7 mouse cellular contexts compared by ENCODE assay signal in the genomic region with DNA sequence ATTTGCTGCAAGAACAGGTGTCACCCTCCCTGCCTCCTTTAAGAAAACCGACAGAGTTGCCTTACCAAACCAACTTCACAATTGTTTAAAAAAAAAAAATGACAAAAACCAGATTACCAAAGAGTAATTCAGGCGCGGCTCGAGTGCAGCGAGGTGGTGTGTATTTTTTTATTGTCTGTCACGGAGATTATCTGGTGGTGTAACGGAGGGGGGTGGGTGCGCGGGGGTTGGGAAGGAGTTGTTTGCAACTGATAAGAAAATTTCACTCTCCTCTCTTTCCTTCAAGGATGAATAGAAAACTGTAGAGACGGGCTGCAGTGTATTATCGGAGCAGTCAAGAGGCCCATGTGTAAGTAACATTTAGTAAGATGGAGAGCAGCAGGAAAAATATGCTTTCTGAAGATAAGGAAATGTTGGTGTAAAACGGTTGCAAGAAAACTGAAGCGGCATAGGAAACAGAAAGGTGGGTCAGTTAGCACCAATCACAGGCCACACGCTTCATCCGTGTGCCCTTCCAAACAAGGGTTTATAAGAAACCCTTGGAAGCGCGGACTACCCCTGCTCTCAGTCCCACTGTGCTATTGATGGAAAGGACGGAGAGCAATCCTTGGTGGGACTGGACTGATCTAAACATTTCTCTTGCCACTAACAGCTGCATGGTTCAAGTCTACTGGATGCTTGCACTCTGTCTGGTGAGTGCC. TPM values are rescaled to one million over a fixed set of nuclear protein-coding genes. Genes with fewer than 3 reads are reported as not detected.
DNase-seq lines count a peak whose midpoint lies in the region; ATAC-seq lines count a peak whose summit lies in the region.

No protein-coding gene starts in this region.

- no peaks in the 10 kb centered on the region for H3K9me3 ChIP-seq in lung, embryonic 16.5 days (ENCODE audit: control insufficient read depth, low read length)
- H3K9me3 ChIP-seq in forebrain, embryonic 13.5 days (replicated peaks), result no peaks in the 10 kb centered on the region
- H3K9me3 ChIP-seq in liver, embryonic 13.5 days (replicated peaks), result no peaks in the 10 kb centered on the region
- no peaks in the 10 kb centered on the region for H3K9me3 ChIP-seq in stomach, embryonic 16.5 days (replicated peaks; ENCODE audit: control insufficient read depth, low read length)

- peaks cover 4% of the 10 kb centered on the region for H3K4me1 ChIP-seq in lung, embryonic 16.5 days (replicated peaks; ENCODE audit: control insufficient read depth, insufficient read depth, low read length)
- H3K4me1 ChIP-seq in forebrain, embryonic 13.5 days, result peaks cover 7% of the 10 kb centered on the region
- peaks cover 44% of the 10 kb centered on the region for H3K4me1 ChIP-seq in liver, embryonic 13.5 days (replicated peaks)
- peaks cover 5% of the 10 kb centered on the region; the same call in 1 of the 2 replicates for H3K4me1 ChIP-seq in stomach, embryonic 16.5 days (ENCODE audit: control insufficient read depth, insufficient read depth, low read length)

- ATAC-seq in lung, embryonic 16.5 days (ENCODE audit: low read depth), result no peak
- ATAC-seq in forebrain, embryonic 13.5 days, result no peak
- peak; percentile 94 for ATAC-seq in liver, embryonic 13.5 days (ENCODE audit: low read depth)
- peak; percentile 61 for ATAC-seq in stomach, embryonic 16.5 days (ENCODE audit: insufficient read depth, low FRiP score)

- H3K36me3 ChIP-seq in lung, embryonic 16.5 days (ENCODE audit: control insufficient read depth, insufficient read depth, low read length), result no peaks in the 10 kb centered on the region
- H3K36me3 ChIP-seq in forebrain, embryonic 13.5 days (ENCODE audit: poor library complexity, severe bottlenecking), result no peaks in the 10 kb centered on the region
- no peaks in the 10 kb centered on the region for H3K36me3 ChIP-seq in liver, embryonic 13.5 days
- H3K36me3 ChIP-seq in stomach, embryonic 16.5 days (ENCODE audit: control insufficient read depth, insufficient read depth, low read length), result no peaks in the 10 kb centered on the region

- peak overlapping the region; percentile 20 for H3K4me3 ChIP-seq in lung, embryonic 16.5 days (ENCODE audit: low read length)
- H3K4me3 ChIP-seq in forebrain, embryonic 13.5 days, result no peak overlapping the region
- peak overlapping the region; percentile 64 for H3K4me3 ChIP-seq in liver, embryonic 13.5 days (replicated peaks)
- H3K4me3 ChIP-seq in stomach, embryonic 16.5 days (replicated peaks; ENCODE audit: low read length), result peak overlapping the region; percentile 13; the same call in 1 of the 2 replicates

- H3K9ac ChIP-seq in lung, embryonic 16.5 days (ENCODE audit: low read length), result no peak overlapping the region
- no peak overlapping the region for H3K9ac ChIP-seq in forebrain, embryonic 13.5 days
- H3K9ac ChIP-seq in liver, embryonic 13.5 days, result peak overlapping the region; percentile 79
- H3K9ac ChIP-seq in stomach, embryonic 16.5 days (ENCODE audit: low read length), result peak overlapping the region; percentile 31; the same call in 1 of the 2 replicates

- no peaks in the 10 kb centered on the region for H3K27me3 ChIP-seq in lung, embryonic 16.5 days (ENCODE audit: control insufficient read depth, insufficient read depth, low read depth, low read length)
- H3K27me3 ChIP-seq in forebrain, embryonic 13.5 days, result no peaks in the 10 kb centered on the region
- no peaks in the 10 kb centered on the region for H3K27me3 ChIP-seq in liver, embryonic 13.5 days
- no peaks in the 10 kb centered on the region for H3K27me3 ChIP-seq in stomach, embryonic 16.5 days (ENCODE audit: control insufficient read depth, insufficient read depth, low read length)

- WGBS in lung, embryonic 16.5 days, result 12% methylated on average over 18 of the region's 18 CpGs
- 35% methylated on average over 18 of the region's 18 CpGs for whole genome bisulfite sequencing in forebrain, embryonic 13.5 days
- 8% methylated on average over 18 of the region's 18 CpGs for WGBS in liver, embryonic 13.5 days (ENCODE audit: insufficient replicate concordance)
- 27% methylated on average over 18 of the region's 18 CpGs for WGBS in stomach, embryonic 16.5 days

- H3K4me2 ChIP-seq in lung, embryonic 16.5 days (ENCODE audit: low read depth, low read length), result peak overlapping the region; percentile 46
- peak overlapping the region; percentile 33 for H3K4me2 ChIP-seq in forebrain, embryonic 13.5 days
- peak overlapping the region; percentile 61 for H3K4me2 ChIP-seq in liver, embryonic 13.5 days
- H3K4me2 ChIP-seq in stomach, embryonic 16.5 days (ENCODE audit: low read depth, low read length), result peak overlapping the region; percentile 40

- DNase-seq in lung, postnatal 4 days, result no peak
- DNase-seq in liver, embryonic 13.5 days, result peak; percentile 70
- no peak for DNase-seq in adrenal gland, adult (ENCODE audit: inconsistent age in 2 of 2, low spot score in 1 of 2)
- DNase-seq in testis, postnatal 10 days (ENCODE audit: low spot score), result no peak

- H3K27ac ChIP-seq in lung, embryonic 16.5 days (ENCODE audit: low read length), result no peak overlapping the region
- H3K27ac ChIP-seq in forebrain, embryonic 13.5 days, result no peak overlapping the region
- H3K27ac ChIP-seq in liver, embryonic 13.5 days, result peak overlapping the region; percentile 95
- peak overlapping the region; percentile 70; the same call in 1 of the 2 replicates for H3K27ac ChIP-seq in stomach, embryonic 16.5 days (ENCODE audit: low read length)

RNA-seq across cellular contexts. Expression of a gene that starts 17.2 kb away (rescaled TPM):
- 15.0 and 15.8 TPM in 2 replicates for polyA plus RNA-seq in lung, embryonic 16.5 days (2015; fragmentation: Nextera tagmentation; extraction: Ambion mirVana)
- polyA plus RNA-seq in forebrain, embryonic 13.5 days (2015; fragmentation: Nextera tagmentation; extraction: Ambion mirVana), result 36.9 and 39.3 TPM in 2 replicates
- 10.1 and 12.0 TPM in 2 replicates for polyA plus RNA-seq in liver, embryonic 13.5 days (2015; fragmentation: Nextera tagmentation; extraction: Ambion mirVana)
- polyA plus RNA-seq in stomach, embryonic 16.5 days (2015; fragmentation: Nextera tagmentation; extraction: Ambion mirVana), result 13.0 and 14.2 TPM in 2 replicates

Comparison
In these comparisons a context has a peak if more than half of its experiments do, and no peak if none do; other contexts are left out.
1. ATAC-seq: peak in liver, embryonic 13.5 days (single experiment) and stomach, embryonic 16.5 days (single experiment); none in lung, embryonic 16.5 days (single experiment) and forebrain, embryonic 13.5 days (single experiment).
2. H3K27ac ChIP-seq: peak in liver, embryonic 13.5 days (single experiment) and stomach, embryonic 16.5 days (single experiment); none in lung, embryonic 16.5 days (single experiment) and forebrain, embryonic 13.5 days (single experiment).
3. H3K9ac ChIP-seq: peak in liver, embryonic 13.5 days (single experiment) and stomach, embryonic 16.5 days (single experiment); none in lung, embryonic 16.5 days (single experiment) and forebrain, embryonic 13.5 days (single experiment).
4. Peak in every context shown above with its lines, with median percentiles within 50 percentile points of each other: H3K4me2 ChIP-seq.